Mouse (Mus musculus): ENCODE results near the gene Mdc1. TPM values are rescaled to one million over a fixed set of nuclear protein-coding genes. Genes with fewer than 3 reads are reported as not detected.

The Mdc1 gene
- polyA plus RNA-seq, 1 experiment from 2014 or later, result 18.7 TPM

DNA sequence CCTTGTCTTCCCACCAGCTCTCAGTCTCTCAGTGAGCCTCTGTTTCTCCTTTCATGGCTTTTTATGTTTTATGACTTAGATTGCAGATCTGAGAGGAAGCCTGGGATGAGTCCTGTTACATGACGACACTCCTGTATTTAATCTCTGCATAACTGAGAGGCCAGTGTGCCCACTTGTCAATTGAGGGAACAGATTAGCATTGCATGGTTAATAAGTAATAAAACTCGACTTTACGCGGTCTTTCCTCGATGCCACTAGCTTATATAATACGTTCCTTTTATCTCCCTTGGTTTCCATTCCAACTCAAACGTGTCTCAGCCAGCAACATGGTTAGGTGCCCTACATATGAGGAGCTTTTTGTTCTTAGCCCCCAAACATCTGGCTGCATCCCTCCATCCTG, 25.5 kb upstream of the Mdc1 start:
- no peak overlapping the region for H3K9ac ChIP-seq (replicated peaks; ENCODE audit: low read depth, low read length)
- H3K36me3 ChIP-seq (ENCODE audit: control insufficient read depth, insufficient read depth, low read length), result no peaks in the 10 kb centered on the region
- H3K27ac ChIP-seq (ENCODE audit: low read length), result no peak overlapping the region
- no peaks in the 10 kb centered on the region for H3K9me3 ChIP-seq (ENCODE audit: control insufficient read depth, low read depth, low read length)
- H3K4me2 ChIP-seq (replicated peaks; ENCODE audit: low read depth, low read length), result no peak overlapping the region
- no peaks in the 10 kb centered on the region for H3K27me3 ChIP-seq (ENCODE audit: control insufficient read depth, insufficient read depth, low read length)
- H3K4me3 ChIP-seq (ENCODE audit: low read depth, low read length), result no peak overlapping the region
- H3K4me1 ChIP-seq (ENCODE audit: control insufficient read depth, insufficient read depth, low read length), result peaks cover 28% of the 10 kb centered on the region; the same call in 1 of the 2 replicates
- WGBS, result 59% methylated on average over 7 of the region's 7 CpGs
- ATAC-seq (ENCODE audit: insufficient number of reproducible peaks, insufficient read depth, low FRiP score, low read depth), result no peak

DNA sequence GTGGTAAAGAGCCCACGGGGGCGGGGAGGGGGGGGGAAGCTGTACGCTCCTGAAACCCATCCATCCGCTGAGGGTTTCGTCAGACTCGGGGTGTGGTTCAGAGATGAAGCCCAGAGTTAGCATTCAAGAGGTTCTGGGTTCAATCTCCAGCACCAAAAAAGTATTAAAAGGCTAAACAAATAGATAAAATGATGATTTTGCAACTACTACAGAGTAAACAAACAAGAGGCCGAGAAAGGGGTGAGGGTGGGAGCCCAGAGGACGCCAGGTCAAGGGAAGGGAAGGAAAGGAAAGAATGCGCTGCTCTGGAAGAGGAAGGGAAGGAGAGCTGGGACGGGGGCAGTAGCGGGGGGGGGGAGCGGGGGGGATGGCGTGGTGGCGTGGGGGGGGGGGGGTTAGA, 24.6 kb upstream of the Mdc1 start:
- ATAC-seq (ENCODE audit: insufficient number of reproducible peaks, insufficient read depth, low FRiP score, low read depth), result no peak
- Histone ChIP-seq H3K4me2 (replicated peaks; ENCODE audit: low read depth, low read length) (no peak overlapping the region), H3K36me3 (ENCODE audit: control insufficient read depth, insufficient read depth, low read length) (no peaks in the 10 kb centered on the region), H3K27me3 (ENCODE audit: control insufficient read depth, insufficient read depth, low read length) (no peaks in the 10 kb centered on the region), H3K27ac (ENCODE audit: low read length) (no peak overlapping the region), H3K4me3 (ENCODE audit: low read depth, low read length) (no peak overlapping the region), H3K9me3 (ENCODE audit: control insufficient read depth, low read depth, low read length) (no peaks in the 10 kb centered on the region), H3K9ac (replicated peaks; ENCODE audit: low read depth, low read length) (no peak overlapping the region), H3K4me1 (ENCODE audit: control insufficient read depth, insufficient read depth, low read length) (peaks cover 30% of the 10 kb centered on the region; the same call in 1 of the 2 replicates)
- 32% methylated on average over 13 of the region's 14 CpGs for WGBS

DNA sequence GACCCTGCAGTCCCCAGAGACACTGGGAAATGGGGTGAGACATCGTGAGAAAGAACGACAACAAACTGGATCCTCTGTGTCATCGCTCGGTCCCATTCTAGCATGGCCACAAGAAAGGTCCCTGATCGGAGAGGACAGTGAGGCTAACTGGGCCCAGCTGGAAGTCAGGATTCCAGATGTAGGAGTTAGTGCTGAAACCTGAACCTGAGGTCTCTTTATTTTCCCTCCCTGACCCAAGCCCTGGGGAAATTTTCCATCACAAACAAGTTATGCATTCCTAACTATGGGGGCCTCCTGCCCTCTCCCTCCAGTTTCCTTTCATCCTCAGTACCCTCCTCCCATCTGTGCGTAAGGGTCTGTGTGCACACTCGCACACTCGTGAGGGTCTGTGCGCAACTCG, 24.1 kb upstream of the Mdc1 start:
- H3K9ac ChIP-seq (replicated peaks; ENCODE audit: low read depth, low read length), result 0 out of 2 replicates have a peak overlapping the region, but pooled peaks have one; percentile 2
- ATAC-seq (ENCODE audit: insufficient number of reproducible peaks, insufficient read depth, low FRiP score, low read depth), result no peak
- no peak overlapping the region for H3K27ac ChIP-seq (ENCODE audit: low read length)
- H3K4me2 ChIP-seq (replicated peaks; ENCODE audit: low read depth, low read length), result no peak overlapping the region
- H3K36me3 ChIP-seq (ENCODE audit: control insufficient read depth, insufficient read depth, low read length), result no peaks in the 10 kb centered on the region
- peaks cover 33% of the 10 kb centered on the region; the same call in 1 of the 2 replicates for H3K4me1 ChIP-seq (ENCODE audit: control insufficient read depth, insufficient read depth, low read length)
- H3K4me3 ChIP-seq (ENCODE audit: low read depth, low read length), result no peak overlapping the region
- no peaks in the 10 kb centered on the region for H3K9me3 ChIP-seq (ENCODE audit: control insufficient read depth, low read depth, low read length)
- WGBS, result 55% methylated on average over 10 of the region's 10 CpGs
- H3K27me3 ChIP-seq (ENCODE audit: control insufficient read depth, insufficient read depth, low read length), result no peaks in the 10 kb centered on the region

DNA sequence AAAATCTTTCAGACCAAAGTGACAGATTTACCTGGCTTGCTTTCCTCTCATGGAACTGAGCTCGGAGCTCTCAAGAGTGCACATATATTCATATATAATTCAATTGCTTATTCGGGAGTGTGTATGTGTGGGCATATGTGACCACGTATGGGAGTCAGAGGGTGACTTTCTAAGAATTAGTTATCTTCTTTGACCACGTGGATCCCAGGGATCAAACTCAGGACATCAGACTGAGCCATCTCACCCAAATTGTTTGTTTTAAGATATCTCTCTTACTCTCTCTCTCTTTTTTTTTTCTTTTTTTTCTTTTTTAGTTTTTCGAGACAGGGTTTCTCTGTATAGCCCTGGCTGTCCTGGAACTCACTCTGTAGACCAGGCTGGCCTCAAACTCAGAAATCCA, 21.2 kb upstream of the Mdc1 start:
- peaks cover 27% of the 10 kb centered on the region; the same call in 1 of the 2 replicates for H3K4me1 ChIP-seq (ENCODE audit: control insufficient read depth, insufficient read depth, low read length)
- H3K9ac ChIP-seq (replicated peaks; ENCODE audit: low read depth, low read length), result no peak overlapping the region

DNA sequence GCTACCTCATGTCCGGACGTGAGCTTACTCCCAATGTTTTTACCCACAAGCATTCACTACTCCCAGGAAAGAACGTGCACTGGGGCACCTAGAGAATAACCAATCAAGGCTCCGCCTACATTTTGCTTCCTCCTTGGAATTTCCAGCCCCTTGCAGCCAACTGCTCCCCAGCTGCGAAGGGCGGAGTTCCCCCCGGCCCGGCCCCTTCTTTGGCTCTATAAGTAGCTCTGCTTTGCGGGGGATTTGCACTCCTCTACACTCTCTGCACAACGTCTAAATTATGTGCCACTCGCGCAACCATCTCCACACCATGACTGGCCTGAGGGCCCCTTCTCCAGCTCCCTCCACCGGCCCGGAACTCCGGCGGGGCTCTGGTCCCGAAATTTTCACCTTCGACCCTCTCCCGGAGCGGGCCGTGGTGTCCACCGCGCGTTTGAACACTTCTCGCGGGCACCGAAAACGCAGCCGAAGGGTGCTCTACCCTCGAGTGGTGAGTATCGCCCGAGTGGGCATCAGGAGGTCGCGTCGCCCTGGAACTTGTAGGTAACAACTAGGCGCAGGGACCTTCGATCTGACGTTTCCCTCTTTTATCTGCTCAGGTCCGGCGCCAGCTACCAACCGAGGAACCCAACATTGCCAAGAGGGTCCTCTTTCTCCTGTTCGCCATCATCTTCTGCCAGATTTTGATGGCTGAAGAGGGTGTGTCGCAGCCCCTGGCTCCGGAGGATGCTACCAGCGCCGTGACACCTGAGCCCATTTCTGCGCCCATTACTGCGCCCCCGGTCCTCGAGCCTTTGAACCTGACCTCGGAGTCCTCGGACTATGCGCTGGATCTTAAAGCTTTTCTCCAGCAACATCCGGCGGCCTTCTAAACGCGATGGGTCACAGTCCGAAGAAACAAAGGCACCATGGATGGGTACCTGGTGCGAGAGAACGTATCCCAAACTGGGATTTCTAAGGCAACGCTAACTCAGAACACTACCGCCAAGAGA, 19.6 kb upstream of the Mdc1 start, which contains the start of gene Ier3:
Gene Ier3 (plus strand): TSS at position 246 of the 992 bp plus-strand sequence.
- ATAC-seq (ENCODE audit: insufficient number of reproducible peaks, insufficient read depth, low FRiP score, low read depth), result peak; percentile 70
- Histone ChIP-seq H3K9ac (replicated peaks; ENCODE audit: low read depth, low read length) (peak within 1 kb of the TSS; percentile 53), H3K27ac (ENCODE audit: low read length) (peak within 1 kb of the TSS; percentile 81), H3K9me3 (ENCODE audit: control insufficient read depth, low read depth, low read length) (no peaks in the 10 kb centered on the region), H3K4me3 (ENCODE audit: low read depth, low read length) (peak within 1 kb of the TSS; percentile 62), H3K4me2 (replicated peaks; ENCODE audit: low read depth, low read length) (peak within 1 kb of the TSS; percentile 91), H3K36me3 (ENCODE audit: control insufficient read depth, insufficient read depth, low read length) (peaks cover 10% of the 10 kb centered on the region; the same call in 1 of the 2 replicates), H3K4me1 (ENCODE audit: control insufficient read depth, insufficient read depth, low read length) (peaks cover 19% of the 10 kb centered on the region; the same call in 1 of the 2 replicates), H3K27me3 (ENCODE audit: control insufficient read depth, insufficient read depth, low read length) (no peaks in the 10 kb centered on the region)
- WGBS, result 1% methylated on average over 62 of the region's 62 CpGs

More for the DNA sequence above, 21.2 kb upstream of the Mdc1 start:
- Histone ChIP-seq H3K9me3 (ENCODE audit: control insufficient read depth, low read depth, low read length) (no peaks in the 10 kb centered on the region), H3K36me3 (ENCODE audit: control insufficient read depth, insufficient read depth, low read length) (no peaks in the 10 kb centered on the region), H3K27ac (ENCODE audit: low read length) (no peak overlapping the region), H3K4me2 (replicated peaks; ENCODE audit: low read depth, low read length) (no peak overlapping the region), H3K4me3 (ENCODE audit: low read depth, low read length) (no peak overlapping the region), H3K27me3 (ENCODE audit: control insufficient read depth, insufficient read depth, low read length) (no peaks in the 10 kb centered on the region)
- no peak for ATAC-seq (ENCODE audit: insufficient number of reproducible peaks, insufficient read depth, low FRiP score, low read depth)
- WGBS, result 71% methylated on average over 5 of the region's 5 CpGs

DNA sequence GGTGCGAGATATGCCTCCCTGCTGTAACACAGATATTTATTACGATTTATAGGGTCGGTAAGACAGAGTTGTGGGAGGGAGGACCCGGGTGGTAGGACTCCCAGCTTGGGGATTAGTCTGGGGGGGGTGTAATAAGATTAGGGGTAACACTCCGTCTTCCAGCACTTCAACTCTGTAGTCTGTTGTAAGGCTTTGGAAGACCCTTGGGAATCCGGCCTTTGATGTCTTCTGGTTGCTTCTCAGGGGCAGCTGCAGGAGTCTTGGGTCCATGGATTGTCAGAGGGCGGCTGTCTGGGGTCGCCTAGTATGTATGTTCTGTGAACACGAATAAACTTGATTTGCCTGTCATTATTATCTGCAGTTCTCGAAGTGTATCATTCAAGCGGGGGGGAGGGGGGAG, 18.8 kb upstream of the Mdc1 start:
- H3K9me3 ChIP-seq (ENCODE audit: control insufficient read depth, low read depth, low read length), result no peaks in the 10 kb centered on the region
- peak; percentile 0; the same call in 1 of the 2 replicates for ATAC-seq (ENCODE audit: insufficient number of reproducible peaks, insufficient read depth, low FRiP score, low read depth)
- peaks cover 19% of the 10 kb centered on the region; the same call in 1 of the 2 replicates for H3K4me1 ChIP-seq (ENCODE audit: control insufficient read depth, insufficient read depth, low read length)
- H3K9ac ChIP-seq (replicated peaks; ENCODE audit: low read depth, low read length), result 0 out of 2 replicates have a peak overlapping the region, but pooled peaks have one; percentile 53
- WGBS, result 3% methylated on average over 11 of the region's 11 CpGs
- no peaks in the 10 kb centered on the region for H3K27me3 ChIP-seq (ENCODE audit: control insufficient read depth, insufficient read depth, low read length)
- H3K4me3 ChIP-seq (ENCODE audit: low read depth, low read length), result peak overlapping the region; percentile 62
- H3K27ac ChIP-seq (ENCODE audit: low read length), result peak overlapping the region; percentile 81; the same call in 1 of the 2 replicates
- H3K4me2 ChIP-seq (replicated peaks; ENCODE audit: low read depth, low read length), result peak overlapping the region; percentile 91
- H3K36me3 ChIP-seq (ENCODE audit: control insufficient read depth, insufficient read depth, low read length), result peaks cover 12% of the 10 kb centered on the region; the same call in 1 of the 2 replicates

DNA sequence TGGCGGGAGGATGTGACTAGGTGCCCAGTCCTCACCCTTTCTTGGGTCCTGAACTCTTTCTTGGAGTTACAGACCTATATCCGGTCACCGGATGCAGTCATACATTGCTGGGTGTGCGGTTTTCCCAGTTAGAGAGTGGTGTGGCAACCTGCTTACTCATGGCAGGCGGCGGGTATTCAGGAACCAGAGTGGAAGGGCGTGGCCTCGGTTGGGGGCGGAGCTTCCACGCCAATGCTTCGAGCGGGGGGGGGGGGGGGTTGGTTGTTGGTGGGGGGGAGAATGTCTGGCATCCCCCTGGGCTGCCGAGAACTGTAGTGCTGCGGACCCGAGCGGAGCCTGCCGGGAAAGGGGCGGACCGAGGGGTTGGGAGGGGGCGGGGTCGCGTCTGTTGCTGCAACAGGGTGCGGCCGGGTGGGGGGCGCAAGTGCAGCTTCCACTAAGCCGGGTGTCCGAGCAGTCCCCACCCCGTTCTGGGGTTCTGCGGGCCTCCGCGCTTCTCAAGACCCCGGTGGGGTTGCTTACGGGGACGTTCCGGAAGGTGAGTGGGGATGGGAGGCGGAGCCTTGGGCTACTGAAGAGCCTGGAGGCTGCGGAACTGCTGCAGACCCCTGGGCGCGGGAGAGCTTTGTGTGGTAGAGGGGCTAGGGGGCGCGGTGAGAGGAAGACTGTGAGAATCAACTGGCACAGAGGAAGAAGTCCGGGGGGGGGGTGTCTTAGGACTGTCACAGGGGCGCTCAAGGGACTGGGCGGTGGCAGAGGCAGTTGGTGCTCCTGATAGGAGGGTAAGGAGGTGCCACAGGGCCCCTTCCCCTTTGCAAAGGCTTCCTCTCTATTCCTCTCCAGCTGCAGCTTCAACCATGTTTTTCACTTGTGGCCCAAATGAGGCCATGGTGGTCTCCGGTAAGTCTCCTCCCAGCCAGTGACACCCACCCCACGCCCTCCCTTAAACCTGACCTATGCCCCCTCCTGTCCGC, 18.1 kb upstream of the Mdc1 start, which contains the start of gene Flot1:
Gene Flot1 (plus strand): TSS at position 267 of the 974 bp plus-strand sequence.
- Histone ChIP-seq H3K9ac (replicated peaks; ENCODE audit: low read depth, low read length) (peak within 1 kb of the TSS; percentile 53; the same call in 1 of the 2 replicates), H3K4me3 (ENCODE audit: low read depth, low read length) (peak within 1 kb of the TSS; percentile 62), H3K4me2 (replicated peaks; ENCODE audit: low read depth, low read length) (peak within 1 kb of the TSS; percentile 91), H3K4me1 (ENCODE audit: control insufficient read depth, insufficient read depth, low read length) (peaks cover 19% of the 10 kb centered on the region; the same call in 1 of the 2 replicates), H3K27ac (ENCODE audit: low read length) (peak within 1 kb of the TSS; percentile 81), H3K27me3 (ENCODE audit: control insufficient read depth, insufficient read depth, low read length) (no peaks in the 10 kb centered on the region), H3K36me3 (ENCODE audit: control insufficient read depth, insufficient read depth, low read length) (peaks cover 14% of the 10 kb centered on the region; the same call in 1 of the 2 replicates), H3K9me3 (ENCODE audit: control insufficient read depth, low read depth, low read length) (no peaks in the 10 kb centered on the region)
- under 1% methylated on average over 45 of the region's 47 CpGs for WGBS
- ATAC-seq (ENCODE audit: insufficient number of reproducible peaks, insufficient read depth, low FRiP score, low read depth), result peak; percentile 89
